11 mouse cellular contexts compared by ENCODE assay signal in the genomic region with DNA sequence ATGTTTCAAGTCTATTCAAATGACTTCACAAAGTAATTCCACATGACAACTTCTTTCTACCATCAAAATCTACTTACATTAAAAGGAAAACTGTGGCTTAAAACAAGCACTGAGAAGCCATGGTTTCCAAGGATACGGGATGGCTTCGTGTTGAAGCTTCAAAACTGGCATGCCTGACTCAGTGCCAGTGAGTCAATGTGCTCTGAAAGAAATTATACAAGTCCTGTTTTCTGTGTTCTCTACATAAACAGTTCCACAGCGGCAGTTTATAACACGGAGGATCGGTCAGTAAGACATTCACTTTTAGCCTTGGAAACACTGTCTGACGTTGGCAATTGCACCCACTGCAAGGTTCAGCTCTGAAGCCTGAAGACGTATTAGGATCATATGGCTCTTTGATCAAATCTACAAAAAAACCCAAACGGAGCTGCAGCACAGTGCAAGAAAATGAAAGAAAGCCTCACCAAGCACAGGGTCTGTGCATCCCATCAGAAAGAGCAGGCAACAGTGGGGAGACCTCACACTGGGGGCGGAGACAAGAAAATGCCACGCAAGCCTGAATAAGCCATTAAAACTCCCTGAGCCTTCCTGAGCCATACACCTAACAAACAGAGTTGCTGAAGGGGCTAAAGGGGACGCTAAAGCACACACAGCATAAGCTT.
DNase-seq lines count a peak whose midpoint lies in the region; ATAC-seq and TF ChIP-seq lines count a peak whose summit lies in the region.
"Had no signal": no experiment of that assay in that cellular context is flagged by ENCODE, and none has a peak within 500 bp of the region (broad histone marks: within the 10 kb centered on the region; RNA-seq: fewer than 3 reads in every experiment).

No protein-coding gene starts in this region.

- H3K27ac ChIP-seq in forebrain, embryonic 15.5 days (replicated peaks), result peak overlapping the region; percentile 53
- H3K27ac ChIP-seq in forebrain, embryonic 12.5 days, result no peak overlapping the region
- H3K27ac ChIP-seq in lung, embryonic 14.5 days (ENCODE audit: low read depth), result peak overlapping the region; percentile 38; the same call in 1 of the 2 replicates
- peak overlapping the region; percentile 34 for H3K27ac ChIP-seq in embryonic fibroblast, embryonic 13.5 days (ENCODE audit: insufficient read depth, low read length)
- no peak overlapping the region for H3K27ac ChIP-seq in liver, embryonic 11.5 days (ENCODE audit: low read depth, low read length)
- H3K27ac ChIP-seq: liver, embryonic 13.5 days; midbrain, embryonic 12.5 days had no signal

- TF ChIP-seq CTCF in lung, embryonic 14.5 days (IDR thresholded peaks at IDR 0.05; ENCODE audit: low read depth), result no peak
- TF ChIP-seq CTCF in embryonic fibroblast, embryonic 13.5 days (IDR thresholded peaks at IDR 0.05; ENCODE audit: borderline replicate concordance, insufficient read depth, low read length), result no peak

- no peak overlapping the region for H3K4me3 ChIP-seq in forebrain, embryonic 15.5 days
- no peak overlapping the region for H3K4me3 ChIP-seq in forebrain, embryonic 12.5 days (replicated peaks)
- no peak overlapping the region for H3K4me3 ChIP-seq in lung, embryonic 14.5 days (ENCODE audit: low read depth, low read length)
- H3K4me3 ChIP-seq in embryonic fibroblast, embryonic 13.5 days (ENCODE audit: insufficient read depth, low read length), result no peak overlapping the region
- no peak overlapping the region for H3K4me3 ChIP-seq in liver, embryonic 11.5 days (ENCODE audit: low read depth, low read length)
- H3K4me3 ChIP-seq: liver, embryonic 13.5 days; midbrain, embryonic 12.5 days had no signal

- no peak for ATAC-seq in forebrain, embryonic 15.5 days (replicated peaks)
- ATAC-seq in forebrain, embryonic 12.5 days (ENCODE audit: low FRiP score), result no peak
- ATAC-seq in lung, embryonic 14.5 days (ENCODE audit: insufficient read depth), result 0 out of 2 replicates have a peak, but pooled peaks have one; percentile 9
- no peak for ATAC-seq in liver, embryonic 11.5 days (replicated peaks; ENCODE audit: low FRiP score)

- no peak overlapping the region for H3K9ac ChIP-seq in forebrain, embryonic 15.5 days (replicated peaks)
- H3K9ac ChIP-seq in forebrain, embryonic 12.5 days, result no peak overlapping the region
- no peak overlapping the region for H3K9ac ChIP-seq in lung, embryonic 14.5 days
- no peak overlapping the region for H3K9ac ChIP-seq in liver, embryonic 11.5 days (ENCODE audit: low read depth, low read length)
- H3K9ac ChIP-seq: liver, embryonic 13.5 days; midbrain, embryonic 12.5 days had no signal

- peak overlapping the region; percentile 18; the same call in 1 of the 2 replicates for H3K4me2 ChIP-seq in forebrain, embryonic 15.5 days (replicated peaks)
- H3K4me2 ChIP-seq in forebrain, embryonic 12.5 days, result no peak overlapping the region
- H3K4me2 ChIP-seq in lung, embryonic 14.5 days, result peak overlapping the region; percentile 21
- no peak overlapping the region for H3K4me2 ChIP-seq in liver, embryonic 11.5 days
- H3K4me2 ChIP-seq: liver, embryonic 13.5 days; midbrain, embryonic 12.5 days had no signal

- peaks cover 21% of the 10 kb centered on the region for H3K4me1 ChIP-seq in forebrain, embryonic 15.5 days
- H3K4me1 ChIP-seq in forebrain, embryonic 12.5 days, result peaks cover 11% of the 10 kb centered on the region
- H3K4me1 ChIP-seq in lung, embryonic 14.5 days (ENCODE audit: insufficient read depth), result peaks cover 12% of the 10 kb centered on the region
- peaks cover 8% of the 10 kb centered on the region; the same call in 1 of the 2 replicates for H3K4me1 ChIP-seq in embryonic fibroblast, embryonic 13.5 days (ENCODE audit: control insufficient read depth, insufficient read depth, low read length)
- H3K4me1 ChIP-seq in liver, embryonic 11.5 days (replicated peaks; ENCODE audit: control insufficient read depth, insufficient read depth, low read length), result no peaks in the 10 kb centered on the region

- peak; percentile 63 for DNase-seq in lung, embryonic 14.5 days
- no peak for DNase-seq in lung, postnatal 25 days (ENCODE audit: low spot score)
- peak; percentile 52 to 58 for DNase-seq in right cerebral cortex, adult 2 months (ENCODE audit: low spot score in 2 of 2)
- DNase-seq in liver, embryonic 11.5 days (ENCODE audit: low spot score), result no peak
- DNase-seq in MN1 (ENCODE audit: low spot score), result no peak
- DNase-seq: kidney, postnatal 36 days; liver, embryonic 13.5 days had no signal

- WGBS in forebrain, embryonic 15.5 days, result 41% methylated on average over 11 of the region's 11 CpGs
- WGBS in forebrain, embryonic 12.5 days, result 71% methylated on average over 11 of the region's 11 CpGs
- WGBS in lung, embryonic 14.5 days, result 38% methylated on average over 11 of the region's 11 CpGs
- 80% methylated on average over 11 of the region's 11 CpGs for WGBS in liver, embryonic 11.5 days

- no peaks in the 10 kb centered on the region for H3K27me3 ChIP-seq in forebrain, embryonic 15.5 days
- no peaks in the 10 kb centered on the region for H3K27me3 ChIP-seq in forebrain, embryonic 12.5 days
- no peaks in the 10 kb centered on the region for H3K27me3 ChIP-seq in lung, embryonic 14.5 days (ENCODE audit: insufficient read depth, low read length)
- H3K27me3 ChIP-seq in liver, embryonic 11.5 days (replicated peaks; ENCODE audit: control insufficient read depth, insufficient read depth, low read length), result no peaks in the 10 kb centered on the region
- H3K27me3 ChIP-seq: liver, embryonic 13.5 days; midbrain, embryonic 12.5 days had no signal

- no peak for TF ChIP-seq POLR2A in embryonic fibroblast, embryonic 13.5 days (IDR thresholded peaks at IDR 0.05; ENCODE audit: low read depth, low read length)

- H3K9me3 ChIP-seq in forebrain, embryonic 15.5 days, result no peaks in the 10 kb centered on the region
- no peaks in the 10 kb centered on the region for H3K9me3 ChIP-seq in forebrain, embryonic 12.5 days
- H3K9me3 ChIP-seq in lung, embryonic 14.5 days (ENCODE audit: low read depth, low read length), result no peaks in the 10 kb centered on the region
- H3K9me3 ChIP-seq in liver, embryonic 11.5 days (ENCODE audit: control insufficient read depth, low read length), result no peaks in the 10 kb centered on the region
- H3K9me3 ChIP-seq: liver, embryonic 13.5 days; midbrain, embryonic 12.5 days had no signal

- H3K36me3 ChIP-seq in forebrain, embryonic 15.5 days, result no peaks in the 10 kb centered on the region
- no peaks in the 10 kb centered on the region for H3K36me3 ChIP-seq in forebrain, embryonic 12.5 days (replicated peaks)
- 0 out of 2 replicates have a peak, but pooled peaks cover 5% of the 10 kb centered on the region for H3K36me3 ChIP-seq in lung, embryonic 14.5 days (ENCODE audit: insufficient read depth)
- 0 out of 2 replicates have a peak, but pooled peaks cover 5% of the 10 kb centered on the region for H3K36me3 ChIP-seq in liver, embryonic 11.5 days (ENCODE audit: control insufficient read depth, insufficient read depth, low read length)
- H3K36me3 ChIP-seq: midbrain, embryonic 12.5 days had no signal

Comparison
In these comparisons a context has a peak if more than half of its experiments do, and no peak if none do; other contexts are left out.
1. H3K27ac ChIP-seq: peak in forebrain, embryonic 15.5 days (single experiment), lung, embryonic 14.5 days (single experiment) and embryonic fibroblast, embryonic 13.5 days (single experiment); none in forebrain, embryonic 12.5 days (single experiment) and liver, embryonic 11.5 days (single experiment).
2. H3K4me2 ChIP-seq: peak in forebrain, embryonic 15.5 days (single experiment) and lung, embryonic 14.5 days (single experiment); none in forebrain, embryonic 12.5 days (single experiment) and liver, embryonic 11.5 days (single experiment).
3. DNase-seq: peak in lung, embryonic 14.5 days (single experiment) and right cerebral cortex, adult 2 months (2 of 2); none in lung, postnatal 25 days (single experiment), liver, embryonic 11.5 days (single experiment) and MN1 (single experiment).